Mouse (Mus musculus) MEL (cell line): Measurements from ENCODE around the gene Wdr82. TPM values are rescaled to one million over a fixed set of nuclear protein-coding genes. Genes with fewer than 3 reads are reported as not detected.

Experiments used
- DNase-seq: peaks from one replicate; pipeline ENCODE4 v3.0.0; 2011; ENCODE audit warnings: low read depth, low spot score
- H3K27ac ChIP-seq: 2 replicates; pipeline ENCODE4 v1.5.1; 2012; ENCODE audit warnings: low read depth, mild to moderate bottlenecking, control low read depth, low read length, moderate library complexity; ENCODE audit not compliant: control insufficient read depth
- H3K27me3 ChIP-seq, 2 experiments: fragments of 150-350 bp in 1 of 2; sonication (generic) in 1 of 2; 2 replicates each; pipeline ENCODE4 v1.6.1; 2012; ENCODE audit warnings: low read length in 2 of 2, mild to moderate bottlenecking in 2 of 2, improper control_type of control experiment in 1 of 2, moderate library complexity in 1 of 2; ENCODE audit not compliant: insufficient read depth in 2 of 2, control insufficient read depth in 1 of 2
- H3K36me3 ChIP-seq, 2 experiments: 2 replicates each; pipeline ENCODE4 v1.6.1; 2012 to 2014; ENCODE audit warnings: low read length in 2 of 2, improper control_type of control experiment in 1 of 2, inconsistent platforms in 1 of 2, mild to moderate bottlenecking in 1 of 2; ENCODE audit not compliant: insufficient read depth in 2 of 2, control insufficient read depth in 1 of 2
- H3K4me1 ChIP-seq, 2 experiments: fragments of 150-350 bp in 1 of 2; sonication (generic) in 1 of 2; 2 replicates each; pipeline ENCODE4 v1.6.1; 2012; ENCODE audit warnings: low read length in 2 of 2, improper control_type of control experiment in 1 of 2, mild to moderate bottlenecking in 1 of 2; ENCODE audit not compliant: insufficient read depth in 2 of 2, control insufficient read depth in 1 of 2
- H3K4me3 ChIP-seq, 2 experiments: fragments of 150-350 bp in 1 of 2; sonication (generic) in 1 of 2; 2 replicates each; pipeline ENCODE4 v1.5.1; 2012; ENCODE audit warnings: low read depth in 2 of 2, low read length in 2 of 2, mild to moderate bottlenecking in 2 of 2, moderate library complexity in 2 of 2, control low read depth in 1 of 2, improper control_type of control experiment in 1 of 2; ENCODE audit not compliant: control insufficient read depth in 1 of 2, insufficient read depth in 1 of 2
- H3K79me2 ChIP-seq: 2 replicates; pipeline ENCODE4 v1.6.1; 2012; ENCODE audit warnings: mild to moderate bottlenecking, low read length, moderate library complexity; ENCODE audit not compliant: control insufficient read depth, poor library complexity, insufficient read depth
- H3K9ac ChIP-seq: 2 replicates; pipeline ENCODE4 v1.6.1; 2012; ENCODE audit warnings: low read depth, mild to moderate bottlenecking, control low read depth, low read length, moderate library complexity; ENCODE audit not compliant: control insufficient read depth, poor library complexity, severe bottlenecking
- H3K9me3 ChIP-seq: fragments of 150-350 bp; sonication (generic); replicated peaks from 2 replicates; pipeline ENCODE4 v1.6.1; 2012; ENCODE audit warnings: mild to moderate bottlenecking, low read length, improper control_type of control experiment, moderate library complexity; ENCODE audit not compliant: insufficient read depth
- BHLHE40 ChIP-seq: IDR thresholded peaks from 2 replicates; pipeline ENCODE4 v1.6.1; 2012; ENCODE audit warnings: low read depth, mild to moderate bottlenecking, inconsistent platforms, low read length, improper control_type of control experiment, borderline replicate concordance
- CHD2 ChIP-seq: IDR thresholded peaks from 2 replicates; pipeline ENCODE4 v1.6.1; 2011; ENCODE audit warnings: low read length, improper control_type of control experiment
- CTCF ChIP-seq, 3 experiments: IDR thresholded peaks in 2 of 3; conservative IDR thresholded peaks in 1 of 3; 2 replicates each; pipeline ENCODE4 v1.5.1; 2011 to 2012; ENCODE audit warnings: low read length in 3 of 3, low read depth in 2 of 3, mild to moderate bottlenecking in 2 of 3, improper control_type of control experiment in 1 of 3, inconsistent platforms in 1 of 3, mixed read lengths in 1 of 3, moderate library complexity in 1 of 3; ENCODE audit not compliant: control insufficient read depth in 1 of 3, insufficient read depth in 1 of 3, poor library complexity in 1 of 3, severe bottlenecking in 1 of 3
- E2F4 ChIP-seq: IDR thresholded peaks from 2 replicates; pipeline ENCODE4 v1.6.1; 2011; ENCODE audit warnings: low read depth, low read length, improper control_type of control experiment, borderline replicate concordance
- EP300 ChIP-seq, 2 experiments: IDR thresholded peaks; 2 replicates each; pipeline ENCODE4 v1.6.1; 2011; ENCODE audit warnings: improper control_type of control experiment in 2 of 2, low read length in 2 of 2, low read depth in 1 of 2, mild to moderate bottlenecking in 1 of 2
- ETS1 ChIP-seq: IDR thresholded peaks from 2 replicates; pipeline ENCODE4 v1.6.1; 2012; ENCODE audit warnings: low read depth, mild to moderate bottlenecking, inconsistent platforms, low read length, improper control_type of control experiment, moderate library complexity
- GABPA ChIP-seq: IDR thresholded peaks from 2 replicates; pipeline ENCODE4 v1.6.1; 2012; ENCODE audit warnings: low read depth, mild to moderate bottlenecking, inconsistent platforms, low read length, improper control_type of control experiment, moderate library complexity
- GATA1 ChIP-seq: IDR thresholded peaks from 2 replicates; pipeline ENCODE4 v1.6.1; 2011; ENCODE audit warnings: low read depth, low read length, improper control_type of control experiment
- JUND ChIP-seq: IDR thresholded peaks from 2 replicates; pipeline ENCODE4 v1.6.1; 2011; ENCODE audit warnings: low read depth, mild to moderate bottlenecking, improper control_type of control experiment, low read length
- MAFK ChIP-seq: IDR thresholded peaks from 2 replicates; pipeline ENCODE4 v1.6.1; 2011; ENCODE audit warnings: low read depth, mild to moderate bottlenecking, low read length, improper control_type of control experiment, borderline replicate concordance
- MAX ChIP-seq: IDR thresholded peaks from 2 replicates; pipeline ENCODE4 v1.6.1; 2011; ENCODE audit warnings: low read length, improper control_type of control experiment
- MAZ ChIP-seq: IDR thresholded peaks from 2 replicates; pipeline ENCODE4 v1.6.1; 2012; ENCODE audit warnings: low read depth, mild to moderate bottlenecking, inconsistent platforms, low read length, improper control_type of control experiment
- MYC ChIP-seq: IDR thresholded peaks from 2 replicates; pipeline ENCODE4 v1.6.1; 2011; ENCODE audit warnings: low read depth, mild to moderate bottlenecking, low read length, improper control_type of control experiment, moderate library complexity
- RAD21 ChIP-seq: IDR thresholded peaks from 2 replicates; pipeline ENCODE4 v1.6.1; 2011; ENCODE audit warnings: mild to moderate bottlenecking, low read depth, low read length, improper control_type of control experiment
- RCOR1 ChIP-seq: IDR thresholded peaks from 2 replicates; pipeline ENCODE4 v1.6.1; 2012; ENCODE audit warnings: low read depth, mild to moderate bottlenecking, inconsistent platforms, low read length, improper control_type of control experiment
- SIN3A ChIP-seq: IDR thresholded peaks from 2 replicates; pipeline ENCODE4 v1.6.1; 2012; ENCODE audit warnings: low read length, improper control_type of control experiment, inconsistent platforms
- SMC3 ChIP-seq: IDR thresholded peaks from 2 replicates; pipeline ENCODE4 v1.6.1; 2011; ENCODE audit warnings: low read depth, low read length, improper control_type of control experiment
- TAL1 ChIP-seq: IDR thresholded peaks from 2 replicates; pipeline ENCODE4 v1.6.1; 2012; ENCODE audit warnings: mild to moderate bottlenecking, inconsistent platforms, low read length, moderate library complexity, mixed read lengths
- TBP ChIP-seq: IDR thresholded peaks from 2 replicates; pipeline ENCODE4 v1.8.0; 2011; ENCODE audit warnings: low read depth, low read length, improper control_type of control experiment
- USF2 ChIP-seq, 2 experiments: IDR thresholded peaks; 2 replicates each; pipeline ENCODE4 v1.6.1; 2011 to 2012; ENCODE audit warnings: improper control_type of control experiment in 2 of 2, low read length in 2 of 2, borderline replicate concordance in 1 of 2, inconsistent platforms in 1 of 2, low read depth in 1 of 2, mild to moderate bottlenecking in 1 of 2; ENCODE audit not compliant: insufficient read depth in 1 of 2
- ZC3H11A ChIP-seq: IDR thresholded peaks from 2 replicates; pipeline ENCODE4 v1.6.1; 2012; ENCODE audit warnings: low read depth, mild to moderate bottlenecking, inconsistent platforms, low read length, improper control_type of control experiment
- ZNF384 ChIP-seq: IDR thresholded peaks from 2 replicates; pipeline ENCODE4 v1.6.1; 2012; ENCODE audit warnings: low read depth, mild to moderate bottlenecking, inconsistent platforms, low read length, improper control_type of control experiment
- polyA plus RNA-seq, 2 experiments: library from polyadenylated mRNA; stranded (reverse) in 1 of 2; unstranded in 1 of 2; fragments of >175 nt in 1 of 2; fragments of >200 nt in 1 of 2; gene quantifications; 2 replicates each; pipeline versions ENCODE4 v1.2.1 to v1.2.4; 2012; ENCODE audit warnings: low replicate concordance in 2 of 2, low read depth in 1 of 2; ENCODE audit not compliant: insufficient read length in 2 of 2, insufficient read depth in 1 of 2, missing spikeins in 1 of 2
- total RNA-seq: library from RNA; depleted of rRNA; stranded (reverse); fragments of 300-350 nt; gene quantifications from 2 replicates; pipeline ENCODE4 v1.2.3, GENCODE M21; 2012

Gene Wdr82
- total and polyA plus RNA-seq, 3 experiments: 41.7 to 108 (median 72.2) TPM

DNA sequence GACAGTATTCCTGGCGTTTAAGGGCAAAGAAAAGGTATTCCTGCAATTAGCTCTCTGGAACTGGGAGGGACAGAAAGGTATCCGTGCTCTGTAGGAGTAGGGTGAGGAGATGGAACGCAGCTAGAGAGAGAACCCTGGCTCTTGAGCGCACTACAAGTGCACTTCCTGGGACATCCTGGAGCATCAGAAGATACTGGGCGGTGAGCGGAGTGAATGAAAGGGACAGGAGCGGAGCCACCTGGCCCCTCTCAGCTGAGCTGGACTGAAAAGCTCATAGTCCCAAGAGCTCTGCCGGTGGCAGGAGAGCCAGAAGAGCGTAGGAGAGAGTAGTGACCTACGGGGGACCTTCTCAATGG lies 21.4 kb upstream of the Wdr82 start:
- DNase-seq: no peak
- Histone ChIP-seq H3K36me3 (no peaks in the 10 kb centered on the region), H3K79me2 (no peaks in the 10 kb centered on the region), H3K9me3 (no peaks in the 10 kb centered on the region), H3K4me3 (no peak overlapping the region), H3K27me3 (peaks cover 0 to 7% of the 10 kb centered on the region in 2 experiments; a peak in 1 of 4 replicates), H3K27ac (no peak overlapping the region), H3K9ac (no peak overlapping the region), H3K4me1 (no peaks in the 10 kb centered on the region)
- TF ChIP-seq USF2 (IDR thresholded peaks at IDR 0.05; ENCODE audit: borderline replicate concordance in 1 of 2, insufficient read depth in 1 of 2, low read depth in 1 of 2, low read length in 2 of 2) (no peak), JUND (no peak)

GRCm38 (mm10) chr9:106154106-106154505 lies 16.6 kb upstream of the Wdr82 start:
- no peak for TF ChIP-seq EP300 (IDR thresholded peaks at IDR 0.05; ENCODE audit: low read depth in 1 of 2, low read length in 2 of 2)
- no peak for TF ChIP-seq ZC3H11A
- no peak for TF ChIP-seq GATA1
- TF ChIP-seq E2F4: no peak
- no peak for TF ChIP-seq GABPA
- TF ChIP-seq TBP: no peak
- TF ChIP-seq MAFK: no peak
- no peak for TF ChIP-seq JUND
- no peak for TF ChIP-seq MAZ
- no peak for TF ChIP-seq MAX
- TF ChIP-seq CHD2: no peak
- no peak for TF ChIP-seq TAL1
- TF ChIP-seq ZNF384: no peak
- TF ChIP-seq SIN3A: no peak
- Histone ChIP-seq H3K27me3 (peaks cover 0 to 4% of the 10 kb centered on the region in 2 experiments; a peak in 1 of 4 replicates), H3K27ac (no peak overlapping the region), H3K4me3 (no peak overlapping the region), H3K9ac (no peak overlapping the region), H3K4me1 (no peaks in the 10 kb centered on the region; a peak in 1 of 4 replicates), H3K36me3 (no peaks in the 10 kb centered on the region; a peak in 1 of 4 replicates), H3K9me3 (no peaks in the 10 kb centered on the region), H3K79me2 (no peaks in the 10 kb centered on the region)
- DNase-seq: no peak

DNA sequence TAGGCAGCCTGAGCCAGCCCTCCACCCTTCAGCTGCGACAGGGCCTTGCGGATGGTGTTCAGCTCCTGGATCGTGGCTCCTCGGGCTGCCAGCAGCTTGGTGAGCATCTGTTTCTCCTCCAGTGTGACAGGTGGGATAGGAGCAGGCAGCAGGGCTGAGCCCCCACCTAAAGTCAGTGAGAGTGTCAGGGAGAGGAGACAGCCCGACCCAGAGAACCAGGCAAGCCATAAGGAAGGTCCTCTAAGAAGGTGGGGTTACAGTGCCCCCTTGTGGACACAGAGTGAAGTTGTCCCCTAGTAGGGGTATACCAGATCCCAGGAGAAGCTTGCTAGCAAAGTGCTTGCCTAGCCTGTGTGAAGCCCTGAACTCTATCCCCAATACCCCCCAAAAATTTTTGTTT lies 14.3 kb upstream of the Wdr82 start:
- no peaks in the 10 kb centered on the region for H3K9me3 ChIP-seq
- H3K4me1 ChIP-seq: peaks cover 2 to 6% of the 10 kb centered on the region in 2 experiments; a peak in 3 of 4 replicates
- peaks cover 0 to 2% of the 10 kb centered on the region in 2 experiments; a peak in 1 of 4 replicates for H3K36me3 ChIP-seq
- no peaks in the 10 kb centered on the region for H3K27me3 ChIP-seq
- no peak overlapping the region for H3K27ac ChIP-seq
- H3K4me3 ChIP-seq: no peak overlapping the region
- TF ChIP-seq GATA1 (no peak), RCOR1 (no peak), TAL1 (no peak), MYC (no peak), E2F4 (no peak), SMC3 (peak; percentile 54), ETS1 (no peak), BHLHE40 (peak; percentile 18; the same call in 1 of the 2 replicates), CTCF (IDR thresholded peaks at IDR 0.05 in 2 of 3, conservative IDR thresholded peaks at IDR 0.05 in 1 of 3; ENCODE audit: control insufficient read depth in 1 of 3, insufficient read depth in 1 of 3, low read depth in 2 of 3, low read length in 3 of 3, poor library complexity in 1 of 3, severe bottlenecking in 1 of 3) (peak; percentile 75 to 80 (median 79)), CHD2 (no peak), RAD21 (peak; percentile 65), ZC3H11A (peak; percentile 30; the same call in 1 of the 2 replicates), GABPA (no peak)
- H3K9ac ChIP-seq: no peak overlapping the region
- peak; percentile 72 for DNase-seq
- no peaks in the 10 kb centered on the region; the same call in 1 of the 2 replicates for H3K79me2 ChIP-seq
